Mouse (Mus musculus) MEL (cell line): Measurements from ENCODE around the gene Per3. TPM values are rescaled to one million over a fixed set of nuclear protein-coding genes. Genes with fewer than 3 reads are reported as not detected.

Experiments used
- DNase-seq: peaks from one replicate; pipeline ENCODE4 v3.0.0; 2011; ENCODE audit warnings: low read depth, low spot score
- H3K27ac ChIP-seq: 2 replicates; pipeline ENCODE4 v1.5.1; 2012; ENCODE audit warnings: low read depth, mild to moderate bottlenecking, control low read depth, low read length, moderate library complexity; ENCODE audit not compliant: control insufficient read depth
- H3K27me3 ChIP-seq, 2 experiments: fragments of 150-350 bp in 1 of 2; sonication (generic) in 1 of 2; 2 replicates each; pipeline ENCODE4 v1.6.1; 2012; ENCODE audit warnings: low read length in 2 of 2, mild to moderate bottlenecking in 2 of 2, improper control_type of control experiment in 1 of 2, moderate library complexity in 1 of 2; ENCODE audit not compliant: insufficient read depth in 2 of 2, control insufficient read depth in 1 of 2
- H3K36me3 ChIP-seq, 2 experiments: 2 replicates each; pipeline ENCODE4 v1.6.1; 2012 to 2014; ENCODE audit warnings: low read length in 2 of 2, improper control_type of control experiment in 1 of 2, inconsistent platforms in 1 of 2, mild to moderate bottlenecking in 1 of 2; ENCODE audit not compliant: insufficient read depth in 2 of 2, control insufficient read depth in 1 of 2
- H3K4me1 ChIP-seq, 2 experiments: fragments of 150-350 bp in 1 of 2; sonication (generic) in 1 of 2; 2 replicates each; pipeline ENCODE4 v1.6.1; 2012; ENCODE audit warnings: low read length in 2 of 2, improper control_type of control experiment in 1 of 2, mild to moderate bottlenecking in 1 of 2; ENCODE audit not compliant: insufficient read depth in 2 of 2, control insufficient read depth in 1 of 2
- H3K4me3 ChIP-seq, 2 experiments: fragments of 150-350 bp in 1 of 2; sonication (generic) in 1 of 2; 2 replicates each; pipeline ENCODE4 v1.5.1; 2012; ENCODE audit warnings: low read depth in 2 of 2, low read length in 2 of 2, mild to moderate bottlenecking in 2 of 2, moderate library complexity in 2 of 2, control low read depth in 1 of 2, improper control_type of control experiment in 1 of 2; ENCODE audit not compliant: control insufficient read depth in 1 of 2, insufficient read depth in 1 of 2
- H3K79me2 ChIP-seq: 2 replicates; pipeline ENCODE4 v1.6.1; 2012; ENCODE audit warnings: mild to moderate bottlenecking, low read length, moderate library complexity; ENCODE audit not compliant: control insufficient read depth, poor library complexity, insufficient read depth
- H3K9ac ChIP-seq: 2 replicates; pipeline ENCODE4 v1.6.1; 2012; ENCODE audit warnings: low read depth, mild to moderate bottlenecking, control low read depth, low read length, moderate library complexity; ENCODE audit not compliant: control insufficient read depth, poor library complexity, severe bottlenecking
- H3K9me3 ChIP-seq: fragments of 150-350 bp; sonication (generic); replicated peaks from 2 replicates; pipeline ENCODE4 v1.6.1; 2012; ENCODE audit warnings: mild to moderate bottlenecking, low read length, improper control_type of control experiment, moderate library complexity; ENCODE audit not compliant: insufficient read depth
- BHLHE40 ChIP-seq: IDR thresholded peaks from 2 replicates; pipeline ENCODE4 v1.6.1; 2012; ENCODE audit warnings: low read depth, mild to moderate bottlenecking, inconsistent platforms, low read length, improper control_type of control experiment, borderline replicate concordance
- CHD2 ChIP-seq: IDR thresholded peaks from 2 replicates; pipeline ENCODE4 v1.6.1; 2011; ENCODE audit warnings: low read length, improper control_type of control experiment
- E2F4 ChIP-seq: IDR thresholded peaks from 2 replicates; pipeline ENCODE4 v1.6.1; 2011; ENCODE audit warnings: low read depth, low read length, improper control_type of control experiment, borderline replicate concordance
- ETS1 ChIP-seq: IDR thresholded peaks from 2 replicates; pipeline ENCODE4 v1.6.1; 2012; ENCODE audit warnings: low read depth, mild to moderate bottlenecking, inconsistent platforms, low read length, improper control_type of control experiment, moderate library complexity
- GABPA ChIP-seq: IDR thresholded peaks from 2 replicates; pipeline ENCODE4 v1.6.1; 2012; ENCODE audit warnings: low read depth, mild to moderate bottlenecking, inconsistent platforms, low read length, improper control_type of control experiment, moderate library complexity
- JUND ChIP-seq: IDR thresholded peaks from 2 replicates; pipeline ENCODE4 v1.6.1; 2011; ENCODE audit warnings: low read depth, mild to moderate bottlenecking, improper control_type of control experiment, low read length
- MAZ ChIP-seq: IDR thresholded peaks from 2 replicates; pipeline ENCODE4 v1.6.1; 2012; ENCODE audit warnings: low read depth, mild to moderate bottlenecking, inconsistent platforms, low read length, improper control_type of control experiment
- MEF2A ChIP-seq: IDR thresholded peaks from 2 replicates; pipeline ENCODE4 v1.6.1; 2014; ENCODE audit warnings: low read depth, mild to moderate bottlenecking, inconsistent platforms, low read length, improper control_type of control experiment; ENCODE audit not compliant: poor library complexity, insufficient replicate concordance, severe bottlenecking; ENCODE audit errors: extremely low read depth
- MXI1 ChIP-seq: IDR thresholded peaks from 2 replicates; pipeline ENCODE4 v1.6.1; 2011; ENCODE audit warnings: mild to moderate bottlenecking, low read depth, low read length, improper control_type of control experiment
- MYC ChIP-seq: IDR thresholded peaks from 2 replicates; pipeline ENCODE4 v1.6.1; 2011; ENCODE audit warnings: low read depth, mild to moderate bottlenecking, low read length, improper control_type of control experiment, moderate library complexity
- POLR2AphosphoS5 ChIP-seq: IDR thresholded peaks from 2 replicates; pipeline ENCODE4 v1.6.1; 2012; ENCODE audit warnings: low read depth, borderline replicate concordance, mild to moderate bottlenecking, inconsistent platforms, low read length, moderate library complexity, mixed read lengths
- RAD21 ChIP-seq: IDR thresholded peaks from 2 replicates; pipeline ENCODE4 v1.6.1; 2011; ENCODE audit warnings: mild to moderate bottlenecking, low read depth, low read length, improper control_type of control experiment
- SMC3 ChIP-seq: IDR thresholded peaks from 2 replicates; pipeline ENCODE4 v1.6.1; 2011; ENCODE audit warnings: low read depth, low read length, improper control_type of control experiment
- TBP ChIP-seq: IDR thresholded peaks from 2 replicates; pipeline ENCODE4 v1.8.0; 2011; ENCODE audit warnings: low read depth, low read length, improper control_type of control experiment
- ZC3H11A ChIP-seq: IDR thresholded peaks from 2 replicates; pipeline ENCODE4 v1.6.1; 2012; ENCODE audit warnings: low read depth, mild to moderate bottlenecking, inconsistent platforms, low read length, improper control_type of control experiment
- polyA plus RNA-seq, 2 experiments: library from polyadenylated mRNA; stranded (reverse) in 1 of 2; unstranded in 1 of 2; fragments of >175 nt in 1 of 2; fragments of >200 nt in 1 of 2; gene quantifications; 2 replicates each; pipeline versions ENCODE4 v1.2.1 to v1.2.4; 2012; ENCODE audit warnings: low replicate concordance in 2 of 2, low read depth in 1 of 2; ENCODE audit not compliant: insufficient read length in 2 of 2, insufficient read depth in 1 of 2, missing spikeins in 1 of 2
- total RNA-seq: library from RNA; depleted of rRNA; stranded (reverse); fragments of 300-350 nt; gene quantifications from 2 replicates; pipeline ENCODE4 v1.2.3, GENCODE M21; 2012

The Per3 gene
- total and polyA plus RNA-seq, 3 experiments: 3.1 to 4.5 TPM; not detected in 1

DNA sequence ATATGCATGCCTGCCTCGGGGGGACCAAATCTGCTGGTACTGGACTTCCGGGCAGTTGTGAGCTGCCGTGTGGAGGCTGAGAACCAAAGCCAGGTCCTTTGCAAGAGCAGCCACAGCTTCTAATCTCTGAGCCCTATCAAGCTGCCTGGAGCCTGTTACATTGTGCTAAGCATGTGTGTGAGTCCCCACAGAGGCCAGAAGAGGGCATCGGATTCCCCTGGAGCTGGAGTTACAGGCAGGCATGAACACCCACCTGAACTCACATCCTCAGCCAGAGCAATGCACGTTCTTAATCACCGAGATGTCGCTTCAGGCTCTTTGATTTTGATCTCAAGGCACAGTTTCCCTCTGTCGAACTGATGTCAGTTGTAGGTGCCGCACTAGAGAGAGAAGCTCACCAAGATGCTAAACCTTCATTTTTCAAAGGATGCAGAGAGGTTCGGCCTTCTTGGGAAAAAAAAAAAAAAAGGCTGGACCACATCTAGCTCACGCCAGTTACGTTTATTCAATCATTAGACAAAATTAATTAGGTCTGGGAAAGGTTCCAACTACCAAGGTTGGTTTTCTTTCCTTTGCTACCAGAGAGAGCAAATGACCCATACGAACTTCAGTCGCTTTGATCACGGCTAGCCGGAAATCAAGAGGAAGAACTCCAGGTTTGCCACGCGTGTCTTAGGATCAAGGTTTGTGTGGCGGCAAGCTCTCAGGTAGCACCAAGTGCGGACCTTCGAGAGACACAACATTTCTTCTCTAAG, 66.1 kb downstream of the Per3 start:
- TF ChIP-seq JUND (no peak), MYC (no peak), POLR2AphosphoS5 (no peak), MXI1 (no peak), CHD2 (no peak), ETS1 (no peak), ZC3H11A (no peak), GABPA (no peak), BHLHE40 (no peak), MEF2A (no peak), SMC3 (no peak), RAD21 (no peak), E2F4 (no peak)
- TF ChIP-seq, all 39 proteins: peak for 0
- Histone ChIP-seq H3K79me2 (no peaks in the 10 kb centered on the region), H3K4me1 (no peaks in the 10 kb centered on the region), H3K9me3 (no peaks in the 10 kb centered on the region), H3K36me3 (no peaks in the 10 kb centered on the region), H3K4me3 (no peak overlapping the region), H3K27ac (no peak overlapping the region), H3K9ac (no peak overlapping the region), H3K27me3 (no peaks in the 10 kb centered on the region; a peak in 2 of 4 replicates)
- DNase-seq: no peak

GRCm38 (mm10) chr4:150975145-150975544, 69.3 kb downstream of the Per3 start:
- no peak overlapping the region for H3K9ac ChIP-seq
- no peaks in the 10 kb centered on the region for H3K4me1 ChIP-seq
- no peak overlapping the region for H3K4me3 ChIP-seq
- H3K27ac ChIP-seq: no peak overlapping the region
- no peaks in the 10 kb centered on the region for H3K79me2 ChIP-seq
- H3K36me3 ChIP-seq: no peaks in the 10 kb centered on the region
- DNase-seq: no peak
- H3K27me3 ChIP-seq: no peaks in the 10 kb centered on the region; a peak in 1 of 4 replicates
- TF ChIP-seq TBP (no peak), JUND (no peak), MAZ (no peak)
- no peaks in the 10 kb centered on the region for H3K9me3 ChIP-seq
